Mouse (Mus musculus): ENCODE data around the gene Ncam1.

DNA sequence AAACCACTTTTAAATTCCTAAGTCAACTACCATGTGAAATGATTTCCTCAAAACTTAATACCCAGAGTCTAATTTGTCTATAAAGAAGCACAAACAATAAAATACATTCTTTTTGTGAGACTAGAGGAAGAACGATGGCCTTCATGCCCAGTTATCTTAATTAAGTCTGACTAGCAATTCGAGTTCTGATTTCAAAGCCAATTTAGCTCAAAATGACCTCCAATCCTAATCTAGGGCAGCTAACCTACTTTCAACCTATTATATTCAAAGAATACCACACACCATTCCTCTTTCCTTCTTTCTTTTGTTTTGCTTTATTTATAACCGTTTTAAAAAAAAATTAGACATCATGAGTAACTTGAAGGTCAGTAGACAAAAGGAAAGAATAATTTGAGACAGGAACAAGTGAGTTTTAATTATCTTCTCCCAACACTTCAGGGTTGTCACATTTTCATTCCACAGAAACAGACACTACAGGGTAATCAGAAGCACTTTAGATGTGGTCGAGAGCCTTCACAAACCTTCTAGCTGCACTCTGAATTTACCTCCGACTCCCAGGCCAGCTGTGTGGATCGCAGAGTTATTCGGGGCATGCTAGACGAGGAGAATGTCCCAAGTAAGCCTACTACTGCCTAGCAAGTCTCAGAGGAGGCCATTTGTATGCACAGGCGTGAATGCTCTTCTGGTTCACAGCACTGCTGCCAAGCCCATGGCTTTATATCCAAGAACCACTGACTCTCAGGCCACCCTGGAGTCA, 17.5 kb downstream of the Ncam1 start:
- TF ChIP-seq CTCF (IDR thresholded peaks at IDR 0.05; ENCODE audit: low read depth, low read length) (no peak), POLR2A (IDR thresholded peaks at IDR 0.05; ENCODE audit: borderline replicate concordance, low read depth, low read length) (no peak)

Data from bone marrow macrophage, adult 2 months (primary cell).